Mouse (Mus musculus) c-Kit-negative CD71-positive TER-119-positive erythroid progenitor cells, embryonic 14.5 days (primary cell): ENCODE results near the gene Maats1.

Experiments
- DNase-seq: peaks from one replicate; pipeline ENCODE4 v3.0.0-alpha.2; 2013; ENCODE audit warnings: low read depth, low spot score

Maats1 gene

DNA sequence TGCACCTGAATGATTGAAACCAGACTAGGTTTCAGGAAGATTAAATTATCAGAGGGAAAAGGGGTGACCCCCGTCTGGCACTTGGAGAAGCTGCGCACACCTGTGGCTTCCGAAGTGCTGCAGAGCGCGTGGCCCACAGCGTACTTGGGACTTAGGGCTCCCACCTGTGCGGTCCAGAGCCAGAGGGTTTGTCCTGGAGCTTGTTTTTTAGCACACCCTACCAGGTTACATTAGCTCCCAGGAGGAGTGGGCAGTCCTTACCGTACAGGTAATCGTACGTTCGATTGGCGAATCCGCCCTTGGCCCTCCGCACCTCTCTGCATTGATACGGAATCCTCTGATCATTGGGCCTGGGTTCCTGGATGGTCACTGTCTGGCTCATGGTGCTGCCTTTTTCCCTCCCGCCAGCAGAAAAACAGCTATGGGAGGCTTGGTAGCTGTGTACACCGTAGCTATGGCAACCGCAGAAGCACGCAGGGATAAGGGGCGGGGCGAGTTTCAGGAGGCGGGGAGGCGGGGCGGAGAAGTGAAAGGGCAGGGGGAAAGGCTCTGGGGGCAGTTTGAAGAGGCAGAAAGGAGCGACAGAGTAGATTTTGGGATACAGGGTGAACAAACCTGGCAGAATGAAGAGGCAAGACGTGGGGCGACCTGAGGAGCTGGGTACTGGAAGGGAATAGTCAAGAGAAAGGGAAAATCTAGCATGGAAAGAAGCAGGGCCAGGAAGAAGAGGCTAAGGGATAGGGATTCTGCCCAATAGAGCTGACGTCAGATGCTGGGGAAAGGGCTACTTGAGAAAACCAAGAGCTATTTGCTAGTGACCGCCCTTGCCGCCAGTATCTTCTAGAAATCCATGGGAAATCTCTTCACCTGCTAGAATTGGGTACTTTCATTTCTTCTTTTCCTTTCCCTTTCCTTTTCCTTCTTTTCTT is at the start of gene Maats1:
TSS of gene Maats1 (minus strand) at position 748 of the 929 bp plus-strand sequence.
- DNase-seq, result no peak

DNA sequence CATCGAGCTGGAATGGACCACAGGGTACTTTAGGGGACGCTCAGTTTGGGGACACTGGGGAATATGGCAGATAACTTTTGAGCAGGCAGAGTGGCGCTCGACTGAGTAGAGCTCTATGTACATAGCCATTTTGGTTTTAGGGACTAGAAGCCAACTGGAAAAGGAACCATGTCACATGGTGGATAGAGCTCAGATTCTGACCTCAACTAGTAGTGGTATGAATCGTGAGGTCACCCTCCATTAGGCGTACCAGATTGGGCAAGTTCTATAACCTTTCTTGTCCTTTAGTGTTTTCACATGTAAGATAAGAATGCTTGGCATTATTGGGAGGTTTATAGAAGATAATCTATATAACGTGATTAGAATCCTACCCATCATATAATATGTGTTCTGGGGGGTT is 48.4 kb upstream of the Maats1 start:
- no peak for DNase-seq

DNA sequence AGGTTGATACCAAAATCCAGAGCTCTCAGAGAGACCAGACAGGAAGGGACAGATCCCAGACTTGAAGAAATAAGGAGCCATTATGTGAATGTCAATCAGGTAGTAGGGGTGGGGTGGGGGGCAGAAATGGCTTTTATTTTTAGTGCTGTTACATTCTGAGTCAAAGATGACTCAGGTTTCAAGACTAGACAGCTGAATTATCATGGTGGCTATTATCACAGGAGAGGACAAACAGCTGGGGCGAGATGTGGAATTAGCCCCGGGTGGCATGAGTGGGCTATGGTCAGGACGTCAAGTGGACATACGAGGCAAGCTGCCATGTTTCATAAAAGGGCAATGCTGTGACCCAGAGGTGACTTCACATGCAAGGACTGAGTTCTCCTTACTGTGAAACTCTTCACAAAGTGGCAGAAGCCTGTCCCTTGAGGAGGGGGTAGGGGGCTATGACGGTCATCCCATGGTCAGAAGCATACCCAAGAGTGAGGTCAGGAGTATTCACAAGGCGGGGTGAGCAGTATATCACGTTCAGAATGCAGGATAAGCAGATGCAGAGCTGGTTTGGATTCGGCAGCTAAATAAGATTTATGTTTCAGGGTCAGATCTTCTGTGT is 47.4 kb upstream of the Maats1 start:
- DNase-seq, result no peak

DNA sequence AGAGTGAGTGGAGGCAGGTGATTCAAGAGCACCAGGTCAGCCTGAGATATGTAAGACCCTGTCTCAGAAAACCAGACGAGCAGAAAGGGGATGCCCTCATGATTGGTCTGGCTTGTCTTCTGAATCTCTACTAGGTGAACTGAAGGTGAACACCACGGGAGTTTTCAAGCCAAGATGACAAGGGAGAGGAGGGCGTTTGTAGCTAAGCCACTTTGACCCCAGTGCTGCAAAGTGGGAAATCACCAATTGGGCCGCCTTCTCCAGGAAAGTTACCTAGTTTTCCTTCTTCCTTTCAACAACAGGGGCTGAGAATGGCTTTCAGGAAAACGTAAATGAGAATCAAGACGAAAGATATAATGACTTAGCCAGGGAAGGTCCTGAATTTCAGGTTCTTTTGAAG is 46.8 kb upstream of the Maats1 start:
- no peak for DNase-seq

DNA sequence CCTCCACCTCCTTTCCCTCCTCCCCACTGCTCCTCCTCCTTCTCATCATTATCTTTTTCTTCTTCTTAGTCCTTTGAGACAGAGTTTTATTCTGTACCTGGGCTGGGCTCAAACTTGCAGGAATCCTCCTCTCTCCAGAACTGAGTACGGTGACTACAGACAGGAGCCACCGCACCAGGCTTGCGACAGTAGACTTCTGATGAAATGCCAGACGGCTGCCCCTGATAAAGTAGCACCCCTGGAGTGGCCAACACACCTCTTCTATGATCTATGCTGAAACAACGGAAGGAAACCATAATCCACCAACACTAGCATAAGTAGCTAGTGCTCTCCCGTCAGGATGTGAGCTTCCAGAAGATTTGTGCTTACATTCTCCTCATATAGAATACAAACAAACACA is 45.4 kb upstream of the Maats1 start:
- DNase-seq, result no peak

DNA sequence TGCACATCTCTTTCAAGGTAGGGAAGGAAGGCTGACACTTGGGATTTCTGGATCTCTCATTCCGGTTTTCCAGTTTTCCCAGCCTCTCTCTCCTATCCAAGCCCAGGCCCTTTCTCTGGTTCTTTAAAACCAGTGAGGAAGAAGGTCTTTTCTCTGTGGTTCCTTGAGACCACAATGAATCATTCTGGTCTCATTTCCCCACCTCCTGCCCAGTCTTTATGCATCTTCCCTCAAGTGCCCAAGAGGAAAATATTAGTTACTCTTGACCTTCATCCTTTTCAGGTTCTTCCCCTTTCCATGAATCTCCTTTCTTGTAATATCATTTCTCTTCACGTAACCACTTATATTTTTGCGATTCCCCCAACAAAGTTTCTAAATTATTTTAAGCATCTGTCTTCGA is 43.8 kb upstream of the Maats1 start:
- no peak for DNase-seq

DNA sequence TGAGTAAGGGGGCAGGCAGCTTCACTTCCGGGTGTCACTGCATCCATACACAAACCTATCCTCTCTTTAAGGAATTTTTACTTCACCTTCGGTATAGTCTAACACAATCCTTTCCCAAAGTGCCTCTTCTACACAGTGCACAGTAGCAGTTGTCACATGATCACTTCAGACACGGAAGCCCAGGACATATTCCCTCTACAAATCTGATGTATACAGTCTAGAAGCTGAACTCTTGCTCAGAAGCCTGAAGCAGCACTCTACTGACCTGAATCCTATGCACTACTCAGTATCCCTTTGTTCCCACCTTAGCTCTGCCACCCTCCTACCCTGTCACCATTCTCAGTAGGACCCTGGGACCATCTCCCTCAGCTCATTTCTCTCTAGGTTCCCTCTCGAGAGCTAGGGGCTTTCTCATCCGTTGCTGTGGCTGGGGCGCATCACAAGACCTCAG is 43.3 kb upstream of the Maats1 start:
- no peak for DNase-seq

DNA sequence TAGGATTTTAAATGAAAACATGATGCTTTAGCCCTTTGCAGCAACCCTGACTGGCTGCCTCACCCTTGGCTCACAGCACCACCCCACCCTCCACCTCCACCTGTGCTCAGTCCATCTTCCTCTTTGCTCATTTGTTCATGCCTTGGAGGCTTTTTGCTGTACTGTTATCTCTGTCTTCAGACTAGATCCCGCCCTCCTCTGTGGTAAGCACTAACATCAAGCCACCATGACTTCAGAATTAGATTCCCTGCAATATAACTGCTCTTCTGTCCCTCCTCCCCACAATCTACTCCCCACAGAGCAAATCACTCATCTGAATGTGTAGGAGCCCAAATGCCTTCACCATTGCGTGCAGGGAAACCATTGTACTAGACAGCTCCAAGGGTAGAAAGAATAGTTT is 41.7 kb upstream of the Maats1 start:
- no peak for DNase-seq

DNA sequence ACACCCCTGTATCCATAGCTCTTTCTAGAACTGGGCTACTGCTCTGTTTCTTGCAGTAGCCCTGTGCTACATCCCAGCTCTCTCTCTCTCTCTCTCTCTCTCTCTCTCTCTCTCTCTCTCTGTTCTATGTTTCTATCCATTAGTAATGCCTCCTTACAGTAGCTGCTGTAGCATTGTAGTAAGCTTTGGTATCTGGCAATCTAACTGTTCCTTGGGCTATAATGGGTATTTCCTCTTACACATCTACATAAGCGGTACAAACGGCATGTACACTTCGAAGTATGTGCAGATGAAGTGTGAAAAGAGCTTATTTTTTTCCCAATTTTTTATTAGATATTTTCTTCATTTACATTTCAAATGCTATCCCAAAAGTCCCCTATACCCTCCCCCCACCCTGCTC is 38.0 kb upstream of the Maats1 start:
- no peak for DNase-seq

DNA sequence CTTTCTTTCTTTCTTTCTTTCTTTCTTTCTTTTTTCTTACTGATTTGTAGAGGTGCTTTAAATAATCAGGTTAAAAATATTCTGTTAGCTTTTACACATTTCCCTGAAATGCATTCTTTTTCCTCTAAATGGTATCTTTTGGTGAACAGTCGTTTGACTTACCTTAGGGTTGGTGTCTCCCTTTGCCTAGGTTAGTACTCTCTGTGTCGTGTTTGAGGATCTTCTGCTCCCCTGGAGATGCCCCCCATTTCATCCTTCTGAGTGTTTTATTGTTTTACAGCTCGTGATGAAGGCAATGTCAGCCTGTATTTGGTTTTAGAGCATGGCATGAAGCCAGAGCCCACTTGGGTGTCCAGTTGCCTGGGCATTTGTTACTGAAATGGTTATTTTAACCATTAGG is 37.5 kb upstream of the Maats1 start:
- no peak for DNase-seq

DNA sequence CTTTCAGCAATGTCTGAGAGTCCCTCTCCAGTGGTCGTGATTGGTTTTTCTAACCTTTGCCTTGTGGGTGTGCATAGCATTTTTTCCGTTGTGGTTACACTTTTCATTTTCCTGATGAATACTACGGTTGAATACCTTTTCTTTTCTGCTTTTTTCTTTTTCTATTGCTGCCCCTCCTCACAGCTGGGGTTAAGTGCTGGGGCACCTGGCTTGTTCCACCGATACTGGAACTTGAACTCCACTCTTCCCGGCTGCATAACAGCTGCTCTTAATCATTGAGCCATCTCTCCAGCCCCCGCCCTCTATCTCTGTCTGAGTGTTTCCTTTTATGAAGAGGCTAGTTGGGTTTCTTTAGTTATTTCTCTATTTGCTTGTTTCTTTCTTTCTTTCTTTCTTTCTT is 37.1 kb upstream of the Maats1 start:
- no peak for DNase-seq

DNA sequence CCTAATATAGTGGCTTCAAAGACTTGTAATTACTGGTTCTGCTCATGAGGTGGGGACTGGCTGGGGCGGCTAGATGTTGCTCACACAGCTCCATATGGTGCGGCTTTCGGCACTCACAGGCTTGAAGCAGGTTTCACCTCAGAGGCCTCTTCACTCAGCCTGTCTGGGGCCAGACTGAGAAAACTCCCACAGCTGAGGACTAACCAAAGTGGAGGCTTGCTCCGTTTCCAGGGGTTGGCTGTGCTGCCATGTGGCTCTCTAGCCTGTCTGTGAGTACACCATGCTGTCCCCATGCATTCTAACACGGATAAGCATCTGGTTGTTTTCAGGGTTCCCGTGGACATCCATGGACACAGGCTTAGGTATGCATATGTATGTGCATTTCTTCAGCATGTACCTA is 36.6 kb upstream of the Maats1 start:
- DNase-seq, result no peak

DNA sequence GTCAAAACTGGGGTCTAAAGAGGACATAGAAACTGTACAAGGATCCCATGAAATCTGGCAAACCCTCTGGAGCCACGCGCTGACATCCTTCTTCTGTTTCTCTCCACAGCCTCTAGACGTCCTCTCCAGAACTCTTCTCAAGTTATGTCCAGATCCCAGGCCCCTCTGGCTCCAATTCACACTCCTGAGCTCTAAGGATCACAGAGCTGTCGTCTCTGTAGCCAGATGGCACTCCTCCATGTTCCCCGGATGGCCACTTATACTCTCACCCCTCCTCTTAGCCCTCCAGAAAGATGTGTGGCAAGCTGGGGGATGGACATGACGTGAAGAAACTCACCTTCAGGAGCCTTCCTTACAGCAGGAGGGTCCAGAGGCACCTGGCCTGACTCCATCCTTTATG is 35.6 kb upstream of the Maats1 start:
- DNase-seq, result no peak

DNA sequence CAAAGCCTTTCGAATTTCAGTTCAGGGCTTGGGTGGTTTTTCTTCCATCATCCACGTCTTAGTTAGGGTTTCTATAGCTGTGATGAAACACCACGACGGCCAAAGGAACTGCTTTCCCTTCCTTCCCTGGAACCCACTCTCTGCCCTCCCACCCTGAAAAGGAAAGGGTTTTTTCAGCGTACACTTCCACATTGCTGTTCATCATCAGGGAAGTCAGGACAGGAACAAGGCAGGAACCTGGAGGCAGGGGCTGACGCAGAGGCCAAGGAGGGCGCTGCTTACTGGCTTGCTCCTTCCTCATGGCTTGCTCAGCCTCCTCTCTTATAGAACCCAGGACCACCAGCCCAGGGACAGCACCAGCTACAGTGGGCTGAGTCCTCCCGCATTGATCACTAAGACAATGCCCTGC is 34.9 kb upstream of the Maats1 start:
- no peak for DNase-seq

DNA sequence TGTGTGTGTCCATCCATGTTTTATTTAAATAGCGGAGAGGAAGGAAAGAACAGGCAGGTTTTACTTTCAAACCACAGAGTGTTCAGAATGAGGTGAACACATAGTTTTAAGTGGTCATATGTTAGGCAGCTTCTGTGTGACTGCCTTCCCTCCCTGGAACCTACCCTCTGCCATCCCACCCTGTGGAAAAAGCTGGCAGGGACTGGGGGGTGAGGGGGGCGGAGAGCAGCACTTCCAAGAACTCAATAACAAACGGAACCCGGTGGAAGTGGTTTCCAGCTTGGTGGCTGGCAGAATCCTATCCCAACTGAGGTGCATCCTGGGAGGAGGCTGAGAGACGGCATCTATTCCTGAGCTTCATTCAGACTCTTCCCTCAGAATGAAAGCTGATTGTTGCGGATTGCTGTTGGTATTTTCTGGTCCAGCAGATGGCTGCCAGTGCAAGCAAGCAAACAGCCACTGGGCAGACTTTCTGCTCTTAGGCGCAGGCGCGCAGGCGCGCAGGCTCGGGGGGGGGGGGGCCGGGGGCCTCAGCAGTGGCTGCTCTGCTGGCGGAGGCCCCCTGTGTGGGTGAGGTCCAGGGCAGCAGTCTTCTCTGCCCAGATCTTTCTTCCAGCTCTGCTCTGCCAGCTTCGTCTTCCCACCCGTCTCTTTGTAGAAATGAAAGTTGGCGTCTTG is 34.4 kb upstream of the Maats1 start:
- no peak for DNase-seq

DNA sequence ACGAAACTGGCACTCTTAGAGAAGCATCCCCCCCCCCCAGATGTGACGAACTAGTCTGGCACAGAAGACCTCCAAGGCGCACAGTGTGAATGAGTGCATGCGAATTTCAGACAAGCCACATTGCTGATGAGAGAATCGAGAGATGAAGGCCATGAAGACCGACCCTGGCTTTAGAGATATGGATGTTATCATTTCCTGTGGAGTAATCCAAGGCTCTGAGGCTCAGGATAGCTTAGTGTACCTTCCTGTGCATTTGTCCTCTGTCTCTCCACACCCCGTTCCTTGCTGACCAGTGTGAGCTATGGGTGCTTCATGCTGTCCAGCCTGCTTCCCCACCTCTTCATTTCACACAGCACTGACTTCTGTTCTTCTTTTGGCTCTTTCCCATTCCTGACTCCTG is 33.2 kb upstream of the Maats1 start:
- no peak for DNase-seq

DNA sequence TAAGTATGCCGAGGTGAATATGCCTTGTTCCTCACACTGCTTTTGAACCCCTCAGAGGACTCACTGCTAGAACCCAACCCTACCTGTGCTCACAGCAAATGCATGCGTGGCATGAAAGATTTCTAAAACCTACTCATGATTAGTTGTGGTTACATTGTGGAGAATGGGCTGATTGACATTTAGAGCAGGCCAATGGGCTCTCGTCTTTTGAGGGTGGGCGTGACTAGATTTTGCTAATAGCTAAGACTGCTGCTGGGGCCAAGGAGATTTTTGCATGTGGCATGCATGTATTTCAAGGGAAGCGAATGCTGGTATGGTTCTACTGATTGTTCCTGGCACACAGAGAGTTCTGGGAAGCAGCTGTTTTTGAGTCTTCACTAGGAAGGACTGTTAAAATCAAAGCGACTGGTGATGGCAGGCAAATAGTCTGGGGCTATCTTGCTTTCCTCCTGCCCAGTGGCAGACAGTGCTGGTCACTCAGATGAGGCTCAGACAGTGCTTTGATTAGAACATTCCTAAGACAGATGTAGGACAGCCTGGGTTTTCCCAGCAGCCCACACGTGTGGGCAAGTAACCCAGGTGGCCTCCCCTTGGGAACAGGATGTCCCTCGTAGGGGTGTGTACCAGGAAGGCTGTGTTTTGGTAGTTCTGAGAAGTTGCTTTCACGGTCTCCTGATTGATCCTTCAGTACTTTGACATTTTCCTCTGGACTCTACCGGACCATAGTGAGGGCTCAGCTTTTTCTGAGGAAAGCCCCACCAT is 32.6 kb upstream of the Maats1 start:
- DNase-seq, result peak; percentile 63

DNA sequence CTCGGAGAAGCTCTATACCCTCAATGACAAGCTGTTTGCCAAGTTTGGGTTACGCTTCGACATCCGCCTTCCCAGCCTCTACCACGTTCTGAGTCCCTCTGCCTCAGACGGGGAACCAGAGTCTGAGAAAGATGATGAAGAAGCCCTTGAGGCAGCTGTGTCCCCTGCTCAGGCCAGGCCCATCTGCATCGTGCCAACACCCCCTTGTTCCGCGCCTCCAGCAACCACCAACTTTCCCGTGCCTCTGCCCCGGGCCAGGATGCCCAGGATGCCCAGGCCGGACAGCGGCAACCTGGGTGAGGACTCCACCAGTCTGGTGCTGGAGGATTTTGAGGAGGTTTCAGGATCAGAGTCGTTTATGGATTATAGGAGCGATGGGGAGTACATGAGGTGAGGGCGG is 32.0 kb upstream of the Maats1 start:
- DNase-seq, result no peak

DNA sequence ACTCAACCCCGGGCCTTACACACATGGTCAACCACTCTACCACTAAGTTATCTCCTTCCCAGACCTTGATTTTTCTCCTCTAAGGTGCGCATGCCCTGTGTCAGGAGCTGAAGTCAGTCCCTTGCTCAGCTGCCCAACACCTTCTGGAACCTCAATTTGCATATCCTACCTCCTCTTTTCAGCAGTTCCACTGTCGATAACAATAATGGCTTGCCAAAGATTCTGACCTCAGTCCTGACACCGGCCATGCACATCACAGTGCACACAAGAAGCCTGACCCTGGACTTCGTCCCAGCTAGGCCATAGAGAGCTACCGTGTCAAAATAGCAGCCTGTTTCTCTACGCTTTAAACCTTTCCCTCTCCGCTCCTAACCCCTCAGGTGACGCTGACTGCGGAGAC is 31.5 kb upstream of the Maats1 start:
- DNase-seq, result no peak

DNA sequence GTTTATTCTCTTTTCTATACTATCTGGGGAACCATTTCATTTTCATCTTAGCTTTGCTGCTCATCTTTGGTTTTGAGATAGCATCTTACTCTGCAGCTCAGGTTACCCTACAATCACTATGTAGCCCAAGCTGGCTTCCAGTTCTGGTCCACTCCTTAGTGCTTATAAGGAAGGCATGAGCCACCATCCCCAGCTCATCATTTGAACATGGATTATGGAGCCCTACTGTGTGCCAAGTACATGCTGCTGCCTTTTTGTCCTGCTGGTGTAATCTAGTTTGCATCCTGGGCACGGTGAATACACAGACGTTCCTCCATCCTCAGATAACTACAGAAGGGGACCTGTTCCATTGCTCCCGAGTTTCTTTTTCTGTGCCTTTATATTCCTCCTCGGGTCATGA is 30.9 kb upstream of the Maats1 start:
- DNase-seq, result no peak

DNA sequence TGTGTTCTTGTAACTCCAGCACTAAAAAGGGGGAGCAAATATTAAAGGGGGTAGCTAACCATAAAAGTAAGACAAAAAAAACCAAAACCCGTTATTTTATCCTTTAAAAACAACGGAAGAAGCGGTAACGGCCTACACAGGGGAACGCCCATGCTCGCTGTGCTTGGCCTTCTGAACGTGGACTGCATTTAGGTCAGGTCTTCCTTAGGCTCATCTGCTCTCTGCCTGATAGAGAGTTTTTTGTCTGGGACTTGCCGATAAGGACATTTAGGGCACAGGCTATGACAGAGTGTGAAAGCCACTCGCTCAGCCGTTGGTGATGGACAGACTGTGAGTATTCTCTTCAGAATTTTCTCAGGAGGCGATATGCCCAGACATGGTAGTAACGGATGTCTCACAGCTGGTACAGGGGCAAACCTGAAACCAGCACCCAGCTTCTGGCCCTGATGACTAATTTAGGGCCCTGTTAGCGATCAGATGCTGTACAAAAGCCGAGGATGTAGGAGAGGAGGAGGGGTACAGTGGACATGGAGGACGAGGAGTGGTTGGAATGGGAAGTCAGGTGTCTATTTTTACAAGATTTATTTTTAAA is 29.9 kb upstream of the Maats1 start:
- peak; percentile 94 for DNase-seq
